Mouse (Mus musculus) neutrophil, adult 5-6 weeks (primary cell): ENCODE data around the gene Rcn3. TPM values are rescaled to one million over a fixed set of nuclear protein-coding genes. Genes with fewer than 3 reads are reported as not detected.
A peak's percentile ranks its signal among the peaks of the same experiment; 100 is the strongest.
"Not testable (repeated sequence)": the region's sequence is repeated elsewhere in the genome, so short reads cannot be mapped to it uniquely, and the experiment has no call there.

ENCODE experiments used
- ATAC-seq: fragments of 151-379, 151-347 bp; 2 replicates; pipeline ENCODE4 v1.8.0; 2017; ENCODE audit warnings: mild to moderate bottlenecking, moderate TSS enrichment; ENCODE audit not compliant: insufficient number of reproducible peaks, poor library complexity, low FRiP score, severe bottlenecking; ENCODE audit errors: extremely low read depth
- total RNA-seq: library from RNA; stranded (forward); fragments of 200-1000 nt; gene quantifications from 2 replicates; pipeline ENCODE4 v1.2.3, GENCODE M21; 2017

Gene Rcn3
- total RNA-seq, 1 experiment from 2014 or later = 9.2 TPM

DNA sequence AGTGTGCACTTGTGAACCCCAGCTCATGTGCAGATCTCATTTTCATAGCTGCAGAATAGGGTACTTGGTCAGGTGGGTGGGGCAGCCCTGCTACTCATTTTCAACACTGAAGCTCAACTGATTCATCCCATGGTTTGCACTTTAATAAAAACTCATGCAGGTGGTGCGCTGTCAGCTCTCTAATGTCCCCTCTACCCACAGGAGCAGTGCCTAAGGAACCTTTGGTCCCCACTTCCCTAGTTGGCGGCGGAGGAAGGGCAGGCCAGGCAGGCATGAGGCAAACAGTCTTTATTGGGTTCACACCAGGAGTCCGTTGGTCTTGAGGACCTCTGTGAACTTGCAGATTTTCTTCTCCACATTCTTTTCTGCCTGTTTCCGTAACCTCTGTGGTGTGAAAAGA lies 33.6 kb upstream of the Rcn3 start:
- ATAC-seq = not testable (repeated sequence)

DNA sequence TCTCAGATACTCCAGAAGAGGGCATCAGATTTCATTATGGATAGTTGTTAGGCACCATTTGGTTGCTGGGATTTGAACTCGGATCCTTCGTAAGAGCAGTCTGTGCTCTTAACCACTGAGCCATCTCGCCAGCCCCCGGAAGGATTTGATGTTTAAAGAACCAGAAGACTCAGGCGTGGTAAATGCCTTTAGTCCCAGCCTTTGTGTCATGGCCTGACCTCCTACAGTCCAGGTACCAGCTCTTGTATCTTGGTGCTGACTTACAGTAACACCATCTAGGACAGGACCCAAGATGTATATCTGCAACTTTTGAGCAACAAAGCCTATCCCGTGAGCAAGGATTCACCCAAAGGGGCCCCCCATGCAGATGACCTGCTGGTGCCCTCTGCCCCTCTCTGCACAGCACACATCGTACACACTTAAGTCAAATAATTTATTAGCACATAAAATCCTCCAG lies 33.2 kb upstream of the Rcn3 start:
- no peak for ATAC-seq

DNA sequence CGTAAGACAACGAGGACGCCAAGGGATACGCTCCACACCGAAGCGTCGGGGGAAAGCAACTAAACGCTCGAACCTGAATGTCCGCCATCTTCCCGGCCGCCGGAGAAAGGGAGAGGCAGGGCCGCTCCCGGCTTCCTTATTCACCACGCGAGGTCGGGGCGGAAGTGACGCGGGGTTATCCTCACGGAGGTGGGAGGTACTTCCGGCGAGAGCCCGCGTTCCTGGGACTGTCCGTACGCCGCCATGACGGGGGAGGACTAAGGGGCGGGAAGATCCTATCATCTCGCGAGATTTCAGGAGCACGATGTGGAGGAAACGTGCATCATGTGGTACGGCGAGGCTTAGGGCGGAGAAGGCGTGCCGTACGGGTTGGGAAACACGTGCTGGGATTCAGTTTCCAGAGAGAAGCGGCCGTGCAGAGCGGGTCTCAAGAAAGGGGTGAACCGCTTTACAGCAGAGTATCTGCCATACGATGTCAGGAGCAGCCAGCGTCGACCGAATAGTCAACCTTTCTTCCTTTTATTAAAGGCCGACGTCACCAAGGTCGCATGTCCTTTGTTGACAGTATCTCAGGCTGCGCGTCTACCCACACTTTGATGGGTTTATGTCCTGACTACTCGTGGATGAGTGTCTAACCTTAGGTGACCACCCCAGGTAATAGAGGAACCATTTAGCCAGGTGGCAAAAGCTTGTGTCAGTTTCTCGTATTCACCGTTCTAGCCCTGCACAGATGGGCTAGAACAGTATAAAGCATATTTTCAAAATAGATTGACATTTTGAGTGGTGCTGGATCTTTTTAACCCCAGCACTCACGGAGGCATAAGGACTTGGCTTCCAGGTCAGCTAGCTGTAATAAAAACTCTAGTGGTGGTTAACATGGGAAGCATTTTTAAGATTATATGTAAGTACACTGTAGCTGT lies 32.5 kb upstream of the Rcn3 start, which contains the start of gene Rps11:
Gene Rps11, minus strand, starts transcription at position 216 of the 920 bp plus-strand sequence.
- peak; percentile 65 for ATAC-seq

DNA sequence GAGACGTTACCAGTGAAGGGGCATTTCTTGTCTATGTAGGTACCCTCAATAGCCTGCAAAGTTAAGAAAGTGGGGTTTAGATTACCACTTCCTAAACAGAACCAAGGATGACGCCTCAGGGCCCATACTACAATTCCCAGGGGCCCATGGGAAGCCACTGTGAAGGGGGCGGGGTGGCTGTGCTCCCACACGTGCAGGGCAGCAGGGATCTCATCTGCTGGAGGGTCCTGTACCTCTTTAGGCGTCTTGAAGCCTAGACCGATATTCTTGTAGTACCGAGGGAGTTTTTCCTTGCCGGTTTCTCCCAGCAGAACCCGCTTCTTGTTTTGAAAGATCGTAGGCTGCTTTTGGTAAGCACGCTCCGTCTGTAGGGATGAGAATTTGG lies 31.2 kb upstream of the Rcn3 start:
- ATAC-seq = no peak

DNA sequence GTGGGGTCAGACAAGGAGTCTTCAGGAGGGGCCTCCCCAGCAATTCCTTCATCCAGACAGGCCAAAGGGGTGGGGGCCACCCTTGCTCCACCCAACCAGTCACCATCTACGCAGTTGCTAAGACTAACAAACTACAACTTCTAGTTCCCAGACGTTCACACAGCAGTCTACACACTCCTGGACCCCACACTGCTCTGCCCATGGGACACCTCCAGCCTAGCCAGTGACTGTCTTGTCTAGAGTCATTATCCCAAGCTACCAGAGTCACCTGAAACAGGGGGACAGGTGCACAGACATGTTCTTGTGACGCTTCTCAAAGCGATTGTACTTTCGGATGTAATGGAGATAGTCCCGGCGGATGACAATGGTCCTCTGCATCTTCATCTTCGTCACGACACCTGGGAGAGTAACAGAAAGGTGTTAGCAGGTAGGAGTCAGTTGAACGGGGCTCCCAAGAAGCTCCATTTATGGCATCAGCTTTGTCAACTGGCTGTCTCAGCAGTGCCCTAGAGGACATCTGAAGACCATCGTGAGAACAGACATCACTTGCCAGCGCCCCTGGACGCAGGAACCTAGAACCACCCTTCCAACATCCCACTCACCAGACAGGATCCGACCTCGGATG lies 30.7 kb upstream of the Rcn3 start:
- ATAC-seq = no peak

DNA sequence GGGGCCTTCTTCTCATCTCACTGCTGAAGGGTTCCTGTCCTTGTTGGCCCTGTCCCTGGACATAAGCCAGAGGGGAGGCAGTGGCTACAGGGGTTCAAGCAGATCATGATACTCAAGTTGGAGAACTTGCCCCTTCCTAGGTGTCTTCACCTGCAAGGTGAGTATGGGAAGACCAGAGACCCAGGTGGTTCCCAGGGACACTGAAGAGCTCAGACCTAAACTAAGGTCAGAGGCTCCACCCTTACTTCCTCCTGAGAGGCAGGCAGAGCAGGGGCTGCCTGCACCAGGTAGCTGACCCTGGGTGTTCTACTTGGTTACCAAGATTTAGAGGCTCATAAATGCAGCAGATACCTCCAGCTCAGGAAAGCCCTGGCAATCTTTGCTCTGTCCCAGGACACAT lies 29.9 kb upstream of the Rcn3 start:
- ATAC-seq = no peak

DNA sequence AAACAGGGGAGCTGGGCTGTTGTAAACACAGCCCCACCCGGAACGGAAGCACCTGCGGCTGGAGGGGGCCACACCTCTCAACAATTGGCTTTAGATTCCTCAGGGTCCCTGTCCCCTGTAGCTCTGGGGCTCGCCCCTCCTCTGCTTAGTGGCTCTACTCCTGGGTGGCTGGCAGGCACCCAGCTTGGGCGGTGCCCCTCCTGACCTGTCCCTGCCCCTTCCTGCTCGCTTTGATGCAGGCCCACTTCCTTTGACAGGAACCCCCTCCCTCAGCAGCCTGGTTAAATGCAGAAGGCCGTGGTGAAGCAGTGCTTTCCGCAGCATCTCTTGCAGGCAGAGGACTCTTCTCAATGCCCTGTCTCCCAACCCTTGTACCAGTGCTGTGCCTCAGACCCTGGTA lies 29.4 kb upstream of the Rcn3 start:
- ATAC-seq = peak; percentile 54

DNA sequence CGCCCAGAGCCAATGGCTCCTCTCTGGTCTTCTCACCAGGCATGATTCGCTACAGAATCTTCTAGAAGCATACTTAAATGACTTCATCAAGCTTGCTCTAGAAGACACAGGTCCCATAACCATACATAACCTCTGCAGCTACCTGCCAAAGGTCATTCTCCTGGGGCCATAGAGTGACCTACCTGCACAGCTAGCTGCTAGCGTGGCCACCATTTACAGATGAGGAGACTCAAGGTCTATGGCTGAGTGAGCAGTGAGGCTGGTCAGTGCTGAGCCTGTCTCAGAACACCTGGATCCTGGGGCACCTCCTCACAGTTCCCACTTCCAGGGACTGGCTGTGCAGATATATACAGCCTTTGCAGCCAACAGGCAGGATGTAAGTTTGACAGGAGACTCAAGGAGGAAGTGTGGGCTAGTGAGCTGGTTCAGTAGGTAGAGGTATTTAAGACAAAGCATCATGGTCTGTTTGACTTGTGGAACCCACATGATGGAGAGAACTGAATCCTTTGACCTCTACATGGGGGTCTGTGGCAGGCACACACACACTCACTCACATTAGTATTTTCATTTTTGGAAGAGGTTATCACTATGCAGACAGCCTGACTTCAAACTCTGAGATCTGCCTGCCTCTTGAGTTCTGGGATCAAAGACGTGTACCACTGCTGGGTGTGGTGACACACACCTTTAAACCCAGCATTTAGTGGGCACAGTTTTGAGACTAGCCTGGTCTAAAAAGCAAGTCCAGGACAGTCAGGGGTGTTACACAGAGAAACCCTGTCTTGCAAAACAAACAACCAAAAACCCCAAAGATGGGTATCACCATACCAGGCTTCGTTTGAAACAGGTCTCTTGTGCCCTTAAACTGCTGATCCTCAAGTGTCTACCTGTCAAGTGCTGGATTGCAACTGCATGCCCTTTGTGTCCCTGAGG lies 28.0 kb upstream of the Rcn3 start:
- ATAC-seq = no peak

DNA sequence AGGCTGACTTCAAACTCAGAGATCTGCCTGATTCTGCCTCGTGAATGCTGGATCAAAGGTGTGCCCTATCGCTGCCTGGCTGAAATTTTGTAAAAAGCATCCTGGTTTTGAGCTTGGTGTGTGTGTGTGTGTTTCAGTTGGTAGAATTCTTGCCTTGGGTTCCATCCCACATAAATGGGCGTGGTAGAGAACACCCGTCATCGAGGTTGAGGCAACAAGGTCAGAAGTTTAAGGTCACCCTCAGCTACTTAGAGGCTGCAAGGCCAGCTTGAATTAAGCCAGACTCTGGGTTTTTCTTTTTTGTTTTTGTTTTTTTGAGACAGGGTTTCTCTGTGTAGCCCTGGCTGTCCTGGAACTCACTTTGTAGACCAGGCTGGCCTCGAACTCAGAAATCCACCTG lies 26.3 kb upstream of the Rcn3 start:
- ATAC-seq = no peak

DNA sequence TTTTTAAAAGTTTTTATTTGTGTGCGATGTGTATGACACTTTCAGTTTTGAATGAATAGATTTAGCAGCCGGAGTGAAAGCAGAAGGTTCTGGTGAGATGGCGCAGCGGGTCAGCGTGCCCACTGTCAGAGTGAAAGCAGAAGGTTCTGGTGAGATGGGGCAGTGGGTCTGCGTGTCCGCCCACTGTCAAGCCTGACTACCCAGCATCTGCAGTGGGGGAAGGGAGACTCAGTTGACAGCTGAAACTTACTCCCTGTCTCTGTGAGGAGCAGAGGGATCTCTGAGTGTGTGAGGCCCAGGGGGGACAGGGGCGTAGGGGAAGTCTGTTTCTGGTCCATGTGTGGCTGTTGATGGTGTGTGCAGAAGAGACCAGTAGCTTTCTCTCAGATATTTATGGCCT lies 25.5 kb upstream of the Rcn3 start:
- no peak for ATAC-seq

DNA sequence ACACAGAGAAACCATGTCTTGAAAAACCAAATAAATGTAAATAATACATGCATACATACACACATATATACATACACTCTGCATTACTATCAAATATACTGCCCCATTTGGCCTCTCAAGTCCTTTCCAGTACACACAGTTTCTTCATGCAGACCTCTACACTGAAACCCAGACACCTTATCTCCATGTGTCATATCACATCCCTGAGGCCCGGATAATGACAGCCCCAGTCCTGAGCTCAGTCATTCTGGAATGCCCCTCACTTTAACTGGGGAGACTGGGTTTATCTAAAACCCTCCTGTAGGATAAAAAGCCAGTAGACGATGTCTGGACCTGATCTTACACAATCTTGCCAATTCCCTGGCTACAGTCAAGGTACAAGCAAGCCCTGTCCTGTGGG lies 21.5 kb upstream of the Rcn3 start:
- no peak for ATAC-seq

DNA sequence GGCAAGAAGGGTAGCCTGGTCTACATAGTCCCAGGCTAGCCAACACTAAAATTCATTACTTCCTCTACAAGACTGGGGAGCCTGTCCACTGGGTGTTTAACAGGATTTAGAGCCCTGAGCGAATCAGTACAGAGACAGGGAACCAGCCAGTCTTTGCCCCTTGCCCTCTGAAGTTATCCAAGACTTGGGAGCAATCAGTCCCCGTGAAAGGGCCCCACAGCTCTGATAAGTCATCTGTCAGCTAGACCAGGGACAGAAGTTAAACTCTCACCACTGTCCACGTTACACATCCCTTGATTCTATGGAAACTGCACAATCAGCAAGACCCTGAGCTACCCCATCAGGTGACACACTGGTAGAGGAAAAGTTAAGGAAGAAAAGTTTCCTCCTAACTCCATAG lies 20.5 kb upstream of the Rcn3 start:
- no peak for ATAC-seq

DNA sequence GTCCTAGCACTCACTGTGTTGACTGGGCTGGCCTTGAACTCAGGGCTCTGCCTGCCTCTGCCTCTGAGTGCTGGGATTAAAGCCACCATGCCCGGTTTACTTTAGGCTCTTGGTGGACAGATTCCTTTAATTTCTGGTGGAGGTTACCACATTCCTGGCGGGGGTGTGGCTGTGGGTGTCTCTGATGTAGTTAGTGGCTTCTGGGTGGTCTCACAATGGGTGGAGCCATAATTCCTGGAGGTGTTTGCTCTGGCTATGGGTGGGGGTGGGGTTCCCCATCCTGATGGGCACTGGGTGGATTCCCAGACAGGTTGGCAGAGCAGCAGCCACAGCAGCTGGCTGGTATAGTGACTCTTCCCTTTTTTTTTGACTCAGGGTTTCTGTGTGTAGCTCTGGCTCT lies 19.9 kb upstream of the Rcn3 start:
- no peak for ATAC-seq

DNA sequence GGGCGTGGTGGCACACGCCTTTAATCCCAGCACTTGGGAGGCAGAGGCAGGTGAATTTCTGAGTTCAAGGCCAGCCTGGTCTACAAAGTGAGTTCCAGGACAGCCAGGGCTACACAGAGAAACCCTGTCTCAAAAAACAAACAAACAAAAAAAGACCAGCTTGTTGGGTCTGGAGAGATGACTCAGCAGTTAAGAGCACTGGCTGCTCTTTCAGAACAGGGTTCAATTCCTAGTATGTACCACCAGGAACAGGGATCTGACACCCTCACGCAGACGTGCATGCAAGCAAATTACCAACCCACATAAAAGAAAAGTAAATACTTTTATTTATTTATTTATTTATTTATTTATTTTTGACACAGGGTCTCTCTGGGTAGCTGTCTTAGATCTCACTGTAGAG lies 18.1 kb upstream of the Rcn3 start:
- ATAC-seq = not testable (repeated sequence)

DNA sequence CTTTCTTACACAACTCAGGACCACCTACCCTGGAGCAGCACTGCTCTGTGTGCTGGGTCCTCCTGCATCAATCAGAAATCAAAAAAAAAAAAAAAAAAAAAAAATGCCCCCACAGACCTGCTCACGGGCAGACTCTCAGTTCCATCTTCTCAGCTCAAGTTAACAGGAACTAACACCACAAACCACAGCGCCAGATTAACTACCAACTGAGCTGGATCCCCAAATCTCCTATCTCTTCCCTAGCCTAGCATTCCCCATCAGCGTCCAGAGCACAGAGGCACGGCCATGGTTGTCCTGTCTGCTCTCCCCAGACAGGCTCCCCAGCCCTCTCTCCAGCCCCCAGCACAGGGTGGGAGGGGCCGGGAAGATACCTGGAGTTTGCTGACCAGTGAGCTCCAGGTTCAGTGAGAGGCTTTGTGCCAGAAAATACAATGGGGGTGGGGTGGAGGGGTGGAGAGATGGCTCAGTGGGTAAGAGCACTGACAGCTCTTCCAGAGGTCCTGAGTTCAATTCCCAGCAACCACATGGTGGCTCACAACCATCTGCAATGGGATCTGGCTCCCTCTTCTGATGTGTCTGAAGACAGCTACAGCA lies 15.1 kb upstream of the Rcn3 start:
- no peak for ATAC-seq

DNA sequence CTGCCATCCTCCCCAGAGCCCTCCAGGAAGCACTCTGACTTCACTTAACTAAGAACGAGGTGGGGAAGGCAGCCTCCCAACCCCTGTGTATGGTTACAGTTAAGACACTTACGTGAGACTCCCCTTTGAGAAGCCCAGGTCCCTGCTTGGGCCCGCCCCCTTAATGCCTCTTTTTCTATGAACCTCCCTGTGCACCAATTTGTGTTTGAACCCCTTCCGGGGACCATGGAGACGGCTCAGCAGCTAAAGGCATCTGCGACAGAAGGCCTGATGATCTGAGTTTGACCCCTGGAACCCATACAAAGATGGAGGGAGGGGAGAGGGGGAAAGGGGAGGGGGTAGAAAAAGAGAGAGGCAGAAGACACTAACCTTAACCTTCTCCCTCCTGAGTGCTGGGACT lies 14.4 kb upstream of the Rcn3 start:
- no peak for ATAC-seq

DNA sequence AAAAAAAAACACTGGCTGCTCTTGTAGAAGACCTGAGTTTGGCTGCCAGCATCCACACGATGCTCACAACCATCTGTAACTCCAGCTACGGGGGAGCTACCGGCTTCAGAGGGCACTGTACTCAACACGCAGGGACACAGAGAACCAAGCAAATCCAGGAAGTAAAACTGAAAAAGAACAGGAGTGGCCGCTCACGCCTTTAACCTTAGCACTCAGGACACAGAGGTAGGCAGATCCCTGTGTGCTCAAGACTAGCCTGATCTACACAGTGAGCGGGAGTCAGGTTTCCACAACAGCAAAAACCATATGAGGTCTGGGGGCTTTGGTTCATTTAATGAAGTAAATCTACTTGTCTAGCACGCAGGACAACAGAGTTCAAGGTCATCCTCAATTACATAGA lies 13.5 kb upstream of the Rcn3 start:
- no peak for ATAC-seq

DNA sequence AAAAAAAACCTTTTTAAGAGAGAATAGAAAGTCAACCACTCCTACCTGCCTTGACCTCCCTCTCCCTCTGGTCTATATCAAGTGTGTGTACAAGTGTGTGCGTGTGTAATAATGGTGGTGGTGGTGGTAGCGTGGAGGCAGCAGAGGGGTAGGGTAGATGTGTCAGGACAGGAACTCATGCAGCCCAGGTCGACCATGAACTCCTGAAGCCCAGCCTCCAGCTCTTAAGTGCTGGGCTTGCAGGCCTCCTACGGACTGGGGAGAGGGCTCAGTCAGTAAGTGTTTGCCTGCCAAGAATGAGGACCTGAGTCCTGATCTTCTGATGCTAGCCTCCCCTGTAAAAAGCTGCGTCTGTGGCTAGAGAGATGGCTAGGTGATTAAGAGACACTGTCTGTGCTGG lies 12.9 kb upstream of the Rcn3 start:
- ATAC-seq = no peak

DNA sequence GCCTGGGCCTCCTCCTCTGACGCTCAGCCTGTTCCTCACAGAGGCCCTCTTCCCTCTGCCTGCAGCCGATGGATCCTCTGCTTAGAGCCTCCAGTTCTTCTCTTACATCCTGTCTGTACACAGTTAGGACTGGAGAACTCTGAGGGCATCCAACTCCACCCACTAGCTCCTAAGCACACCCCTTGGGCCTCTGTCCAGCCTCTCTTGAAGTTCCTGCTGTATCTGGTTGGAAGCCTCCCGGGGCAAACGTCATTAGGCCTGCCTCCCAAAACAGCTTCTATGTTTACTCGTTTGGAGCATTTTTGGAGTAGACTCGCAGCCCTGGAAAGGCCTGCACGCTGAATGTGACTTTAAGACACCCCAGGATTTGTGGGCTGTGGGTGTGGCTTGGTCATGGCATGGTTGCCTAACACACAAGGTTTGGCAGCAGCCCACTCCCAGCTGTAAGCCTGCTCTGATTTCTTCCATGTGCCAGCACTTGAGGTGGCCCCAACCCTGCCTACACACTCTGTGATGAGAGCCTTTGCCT lies 11.7 kb upstream of the Rcn3 start, which contains the start of gene Fcgrt:
Gene Fcgrt, minus strand, starts transcription at position 200 of the 529 bp plus-strand sequence.
- ATAC-seq = no peak
